Mouse (Mus musculus) liver, embryonic 14.5 days (tissue): ENCODE results near the gene Nrp1. TPM values are rescaled to one million over a fixed set of nuclear protein-coding genes. Genes with fewer than 3 reads are reported as not detected.

Source experiments
- ATAC-seq: fragments of 200-750 bp; cut with Nextera tagmentation; 2 replicates; pipeline ENCODE4 v1.8.0; 2017; ENCODE audit warnings: moderate number of reproducible peaks, mild to moderate bottlenecking, moderate library complexity; ENCODE audit not compliant: insufficient read depth
- DNase-seq, 3 experiments: peaks; one replicate each; pipeline ENCODE4 v3.0.0-alpha.2; 2012 to 2013; ENCODE audit warnings: low read depth in 3 of 3, low spot score in 3 of 3
- H3K27ac ChIP-seq: fragments of 300-500 bp; sonication (generic); 2 replicates; pipeline ENCODE4 v1.5.1; 2014; ENCODE audit warnings: moderate library complexity, mild to moderate bottlenecking, control low read depth, inconsistent platforms
- H3K27me3 ChIP-seq: fragments of 300-500 bp; sonication (generic); 2 replicates; pipeline ENCODE4 v1.6.1; 2014; ENCODE audit warnings: mild to moderate bottlenecking, low read length, moderate library complexity; ENCODE audit not compliant: control insufficient read depth, insufficient read depth
- H3K36me3 ChIP-seq: fragments of 300-500 bp; sonication (generic); replicated peaks from 2 replicates; pipeline ENCODE4 v1.6.1; 2014; ENCODE audit warnings: low read depth; ENCODE audit not compliant: control insufficient read depth, insufficient read depth
- H3K4me1 ChIP-seq, 2 experiments: fragments of 200-500 bp in 1 of 2; fragments of 300-500 bp in 1 of 2; sonication (generic) in 1 of 2; replicated peaks; 2 replicates each; pipeline ENCODE4 v1.6.1; 2012 to 2014; ENCODE audit warnings: antibody characterized with exemption in 1 of 2, inconsistent platforms in 1 of 2, low read length in 1 of 2; ENCODE audit not compliant: control insufficient read depth in 2 of 2, insufficient read depth in 2 of 2
- H3K4me2 ChIP-seq: fragments of 300-500 bp; sonication (generic); 2 replicates; pipeline ENCODE4 v1.6.1; 2014; ENCODE audit warnings: low read depth, mild to moderate bottlenecking, control low read depth, moderate library complexity
- H3K4me3 ChIP-seq, 2 experiments: fragments of 200-500 bp in 1 of 2; fragments of 300-500 bp in 1 of 2; sonication (generic) in 1 of 2; 2 replicates each; pipeline ENCODE4 v1.5.1; 2012 to 2014; ENCODE audit warnings: low read depth in 2 of 2, low read length in 2 of 2, mild to moderate bottlenecking in 2 of 2, control low read depth in 1 of 2, inconsistent platforms in 1 of 2, moderate library complexity in 1 of 2; ENCODE audit not compliant: insufficient read depth in 1 of 2
- H3K9ac ChIP-seq: fragments of 300-500 bp; sonication (generic); replicated peaks from 2 replicates; pipeline ENCODE4 v1.6.1; 2014; ENCODE audit warnings: mild to moderate bottlenecking, control low read depth, moderate library complexity
- H3K9me3 ChIP-seq: fragments of 300-500 bp; sonication (generic); 2 replicates; pipeline ENCODE4 v1.6.1; 2016; ENCODE audit warnings: low read length, mixed read lengths; ENCODE audit not compliant: control insufficient read depth
- CTCF ChIP-seq: IDR thresholded peaks from 2 replicates; pipeline ENCODE4 v1.5.1; 2016; ENCODE audit warnings: antibody characterized with exemption, low read depth, control low read depth
- EP300 ChIP-seq: IDR thresholded peaks from 2 replicates; pipeline ENCODE4 v1.6.1; 2016; ENCODE audit warnings: antibody characterized with exemption, low read depth
- WGBS: fragments of 180-500 bp; shearing (Covaris S2); extraction: QIAGEN DNeasy Blood & Tissue Kit; methylation state at CpG from one replicate; pipeline ENCODE4 v1.1.7; 2014; ENCODE audit not compliant: insufficient replicate concordance; 5-methylcytosine and 5-hydroxymethylcytosine counted together
- polyA plus RNA-seq, 2 experiments: library from polyadenylated mRNA; depleted of rRNA in 1 of 2; stranded (reverse) in 1 of 2; unstranded in 1 of 2; fragments of >200 nt; fragmentation: Nextera tagmentation in 1 of 2; extraction: Ambion mirVana in 1 of 2; gene quantifications; 2 replicates each; pipeline versions ENCODE4 v1.2.1 to v1.2.3; 2012 to 2014

Gene Nrp1
- polyA plus RNA-seq, 2 experiments = 3.7 to 7.7 TPM

- Histone ChIP-seq H3K36me3 (no peaks in the 10 kb centered on the region), H3K9me3 (no peaks in the 10 kb centered on the region), H3K4me3 (no peak overlapping the region), H3K27ac (no peak overlapping the region), H3K9ac (no peak overlapping the region), H3K27me3 (no peaks in the 10 kb centered on the region), H3K4me1 (no peaks in the 10 kb centered on the region), H3K4me2 (no peak overlapping the region)
- no peak for DNase-seq
- no peak for TF ChIP-seq CTCF
- TF ChIP-seq EP300 = no peak
- ATAC-seq = no peak
- WGBS = 50% methylated on average over 2 of the region's 2 CpGs
These were observed 58.5 kb downstream of the Nrp1 start for GRCm38 (mm10) chr8:128416896-128417295.

GRCm38 (mm10) chr8:128417956-128418796 lies 59.8 kb downstream of the Nrp1 start:
- Histone ChIP-seq H3K27me3 (no peaks in the 10 kb centered on the region), H3K9ac (no peak overlapping the region), H3K4me3 (no peak overlapping the region), H3K4me2 (no peak overlapping the region), H3K9me3 (no peaks in the 10 kb centered on the region), H3K4me1 (no peaks in the 10 kb centered on the region), H3K27ac (no peak overlapping the region), H3K36me3 (no peaks in the 10 kb centered on the region)
- 63% methylated on average over 10 of the region's 10 CpGs for WGBS
- ATAC-seq (no peak), DNase-seq (no peak)
- TF ChIP-seq CTCF = no peak
- TF ChIP-seq EP300 = no peak

- no peak overlapping the region for H3K27ac ChIP-seq
- no peak overlapping the region for H3K4me3 ChIP-seq
- H3K4me1 ChIP-seq = peaks cover 0 to 6% of the 10 kb centered on the region in 2 experiments; a peak in 2 of 4 replicates
- ATAC-seq = no peak
- H3K9ac ChIP-seq = no peak overlapping the region
- H3K36me3 ChIP-seq = no peaks in the 10 kb centered on the region
- H3K4me2 ChIP-seq = no peak overlapping the region
- DNase-seq = no peak
- H3K27me3 ChIP-seq = no peaks in the 10 kb centered on the region
- H3K9me3 ChIP-seq = no peaks in the 10 kb centered on the region
- TF ChIP-seq CTCF = no peak
- TF ChIP-seq EP300 = no peak
These were observed 61.6 kb downstream of the Nrp1 start for GRCm38 (mm10) chr8:128419984-128420383.

GRCm38 (mm10) chr8:128420402-128420801 lies 62.0 kb downstream of the Nrp1 start:
- WGBS = 65% methylated on average over 1 of the region's 1 CpGs
- Histone ChIP-seq H3K9ac (no peak overlapping the region), H3K27me3 (no peaks in the 10 kb centered on the region), H3K27ac (no peak overlapping the region), H3K9me3 (no peaks in the 10 kb centered on the region), H3K4me1 (peaks cover 0 to 6% of the 10 kb centered on the region in 2 experiments; a peak in 2 of 4 replicates), H3K4me3 (no peak overlapping the region), H3K36me3 (no peaks in the 10 kb centered on the region), H3K4me2 (no peak overlapping the region)
- ATAC-seq (no peak), DNase-seq (no peak)
- TF ChIP-seq CTCF (no peak), EP300 (no peak)

GRCm38 (mm10) chr8:128423813-128424212 lies 65.4 kb downstream of the Nrp1 start:
- H3K4me2 ChIP-seq = no peak overlapping the region
- no peak overlapping the region for H3K27ac ChIP-seq
- no peaks in the 10 kb centered on the region for H3K36me3 ChIP-seq
- H3K9ac ChIP-seq = no peak overlapping the region
- H3K4me1 ChIP-seq = peaks cover 0 to 7% of the 10 kb centered on the region in 2 experiments; a peak in 2 of 4 replicates
- DNase-seq (no peak), ATAC-seq (no peak)
- no peaks in the 10 kb centered on the region for H3K9me3 ChIP-seq
- no peaks in the 10 kb centered on the region for H3K27me3 ChIP-seq
- TF ChIP-seq EP300 = no peak
- no peak overlapping the region for H3K4me3 ChIP-seq
